ENCODE assay signal across 18 mouse cellular contexts in genomic region chr10:59665503-59666291, GRCm38 (mm10). TPM values are rescaled to one million over a fixed set of nuclear protein-coding genes. Genes with fewer than 3 reads are reported as not detected.
DNase-seq lines count a peak whose midpoint lies in the region; ATAC-seq and TF ChIP-seq lines count a peak whose summit lies in the region.
"Had no signal": no experiment of that assay in that cellular context is flagged by ENCODE, and none has a peak within 500 bp of the region (broad histone marks: within the 10 kb centered on the region; RNA-seq: fewer than 3 reads in every experiment).

No protein-coding gene starts in this region.

- no peak overlapping the region for H3K27ac ChIP-seq in embryonic facial prominence, embryonic 14.5 days (replicated peaks; ENCODE audit: low read depth, low read length)
- H3K27ac ChIP-seq in embryonic facial prominence, embryonic 10.5 days (replicated peaks) = no peak overlapping the region
- H3K27ac ChIP-seq in lung, embryonic 14.5 days (ENCODE audit: low read depth) = no peak overlapping the region
- no peak overlapping the region for H3K27ac ChIP-seq in thymus, adult 2 months (ENCODE audit: control insufficient read depth, insufficient read depth, low read length)
- H3K27ac ChIP-seq: embryonic facial prominence, embryonic 12.5 days; forebrain, embryonic 12.5 days; heart, embryonic 15.5 days; macrophage had no signal

- H3K4me1 ChIP-seq in embryonic facial prominence, embryonic 14.5 days (ENCODE audit: control insufficient read depth, insufficient read depth, low read length) = peaks cover 4% of the 10 kb centered on the region
- 0 out of 2 replicates have a peak, but pooled peaks cover 6% of the 10 kb centered on the region for H3K4me1 ChIP-seq in embryonic facial prominence, embryonic 10.5 days
- no peaks in the 10 kb centered on the region for H3K4me1 ChIP-seq in lung, embryonic 14.5 days (ENCODE audit: insufficient read depth)
- peaks cover 2% of the 10 kb centered on the region; the same call in 1 of the 2 replicates for H3K4me1 ChIP-seq in thymus, adult 2 months (replicated peaks; ENCODE audit: control insufficient read depth, insufficient read depth, low read length)
- H3K4me1 ChIP-seq: embryonic facial prominence, embryonic 12.5 days; forebrain, embryonic 12.5 days had no signal

- no peaks in the 10 kb centered on the region for H3K27me3 ChIP-seq in embryonic facial prominence, embryonic 14.5 days (replicated peaks; ENCODE audit: control insufficient read depth, insufficient read depth, low read length)
- no peaks in the 10 kb centered on the region for H3K27me3 ChIP-seq in embryonic facial prominence, embryonic 10.5 days (replicated peaks; ENCODE audit: low read depth, poor library complexity, severe bottlenecking)
- H3K27me3 ChIP-seq in lung, embryonic 14.5 days (ENCODE audit: insufficient read depth, low read length) = no peaks in the 10 kb centered on the region
- H3K27me3 ChIP-seq in thymus, adult 2 months (ENCODE audit: control insufficient read depth, insufficient read depth, low read length) = no peaks in the 10 kb centered on the region
- H3K27me3 ChIP-seq: embryonic facial prominence, embryonic 12.5 days; forebrain, embryonic 12.5 days; heart, embryonic 15.5 days had no signal

- no peak for TF ChIP-seq CTCF in lung, embryonic 14.5 days (IDR thresholded peaks at IDR 0.05; ENCODE audit: low read depth)
- TF ChIP-seq CTCF in thymus, adult 2 months (IDR thresholded peaks at IDR 0.05; ENCODE audit: borderline replicate concordance, control insufficient read depth, extremely low read depth, insufficient read depth, low read length, poor library complexity) = no peak

- WGBS in embryonic facial prominence, embryonic 14.5 days = 68% methylated on average over 13 of the region's 13 CpGs
- 82% methylated on average over 13 of the region's 13 CpGs for WGBS in embryonic facial prominence, embryonic 10.5 days
- 64% methylated on average over 13 of the region's 13 CpGs for WGBS in lung, embryonic 14.5 days
- WGBS in thymus, adult 2 months = 54% methylated on average over 13 of the region's 13 CpGs

- no peak overlapping the region for H3K4me2 ChIP-seq in embryonic facial prominence, embryonic 14.5 days (ENCODE audit: low read depth, low read length)
- H3K4me2 ChIP-seq in lung, embryonic 14.5 days = no peak overlapping the region
- H3K4me2 ChIP-seq: embryonic facial prominence, embryonic 12.5 days; forebrain, embryonic 12.5 days; heart, embryonic 15.5 days had no signal

- H3K9ac ChIP-seq in embryonic facial prominence, embryonic 14.5 days (ENCODE audit: low read depth, low read length) = no peak overlapping the region
- no peak overlapping the region for H3K9ac ChIP-seq in lung, embryonic 14.5 days
- H3K9ac ChIP-seq: embryonic facial prominence, embryonic 12.5 days; forebrain, embryonic 12.5 days; heart, embryonic 15.5 days had no signal

- ATAC-seq in embryonic facial prominence, embryonic 14.5 days (ENCODE audit: low read depth) = no peak
- ATAC-seq in lung, embryonic 14.5 days (ENCODE audit: insufficient read depth) = no peak
- ATAC-seq: hindbrain, embryonic 16.5 days had no signal

- TF ChIP-seq POLR2A in thymus, adult 2 months (IDR thresholded peaks at IDR 0.05; ENCODE audit: control insufficient read depth, extremely low read depth, insufficient read depth, low read length, poor library complexity) = no peak

- 0 out of 2 replicates have a peak, but pooled peaks cover under 1% of the 10 kb centered on the region for H3K9me3 ChIP-seq in embryonic facial prominence, embryonic 14.5 days (ENCODE audit: control insufficient read depth, low read length)
- H3K9me3 ChIP-seq in embryonic facial prominence, embryonic 10.5 days = 0 out of 2 replicates have a peak, but pooled peaks cover under 1% of the 10 kb centered on the region
- no peaks in the 10 kb centered on the region for H3K9me3 ChIP-seq in lung, embryonic 14.5 days (ENCODE audit: low read depth, low read length)
- H3K9me3 ChIP-seq: embryonic facial prominence, embryonic 12.5 days; forebrain, embryonic 12.5 days had no signal

- H3K4me3 ChIP-seq in embryonic facial prominence, embryonic 14.5 days (ENCODE audit: low read depth, low read length) = no peak overlapping the region
- no peak overlapping the region for H3K4me3 ChIP-seq in embryonic facial prominence, embryonic 10.5 days
- H3K4me3 ChIP-seq in lung, embryonic 14.5 days (ENCODE audit: low read depth, low read length) = no peak overlapping the region
- H3K4me3 ChIP-seq in thymus, adult 2 months (ENCODE audit: control insufficient read depth, insufficient read depth, low read length) = no peak overlapping the region
- H3K4me3 ChIP-seq: embryonic facial prominence, embryonic 12.5 days; forebrain, embryonic 12.5 days; heart, embryonic 15.5 days had no signal

- DNase-seq in embryonic facial prominence, embryonic 14.5 days (ENCODE audit: low spot score) = peak; percentile 46
- DNase-seq in embryonic facial prominence, embryonic 10.5 days (ENCODE audit: low spot score) = no peak
- DNase-seq in lung, embryonic 14.5 days = peak; percentile 9
- DNase-seq in lung, postnatal 10 days = no peak
- peak; percentile 21 to 28 for DNase-seq in layer of hippocampus, postnatal 14 days (ENCODE audit: low spot score in 2 of 2)
- peak; percentile 17 for DNase-seq in right cerebral cortex, postnatal 25 days
- DNase-seq in testis, postnatal 14 days (ENCODE audit: low spot score) = no peak
- no peak for DNase-seq in thymus, adult 2 months
- DNase-seq: adrenal gland, adult 2 months; gastrocnemius, postnatal 14 days; thymus, postnatal 14 days had no signal

- H3K36me3 ChIP-seq in embryonic facial prominence, embryonic 14.5 days (ENCODE audit: control insufficient read depth, insufficient read depth, low read length) = no peaks in the 10 kb centered on the region
- H3K36me3 ChIP-seq in embryonic facial prominence, embryonic 10.5 days (replicated peaks) = no peaks in the 10 kb centered on the region
- H3K36me3 ChIP-seq in lung, embryonic 14.5 days (ENCODE audit: insufficient read depth) = no peaks in the 10 kb centered on the region
- no peaks in the 10 kb centered on the region for H3K36me3 ChIP-seq in thymus, adult 2 months (ENCODE audit: control insufficient read depth, insufficient read depth, low read length)
- H3K36me3 ChIP-seq: embryonic facial prominence, embryonic 12.5 days; forebrain, embryonic 12.5 days; heart, embryonic 15.5 days had no signal

RNA-seq across cellular contexts. Expression of gene Micu1, which starts 36.6 kb away (rescaled TPM):
- polyA plus RNA-seq in embryonic facial prominence, embryonic 14.5 days (2014; fragmentation: Nextera tagmentation; extraction: Ambion mirVana) = 82.0 and 88.5 TPM in 2 replicates
- polyA plus RNA-seq in embryonic facial prominence, embryonic 10.5 days (2016; fragmentation: Nextera tagmentation; extraction: Ambion mirVana) = 47.5 and 52.7 TPM in 2 replicates
- polyA plus RNA-seq in lung, embryonic 14.5 days (2014; fragmentation: Nextera tagmentation; extraction: Ambion mirVana) = 81.0 and 83.9 TPM in 2 replicates
- total RNA-seq in layer of hippocampus, postnatal 14 days (2021) = 10 to 100 TPM; 79.9 to 96.0 TPM
- polyA plus RNA-seq in thymus, adult 2 months (2012; rRNA removed) = 53.8 and 57.5 TPM in 2 replicates

RNA-seq across cellular contexts. Expression of gene Mcu, which starts 49.2 kb away (rescaled TPM):
- 47.9 and 48.1 TPM in 2 replicates for polyA plus RNA-seq in embryonic facial prominence, embryonic 14.5 days (2014; fragmentation: Nextera tagmentation; extraction: Ambion mirVana)
- polyA plus RNA-seq in embryonic facial prominence, embryonic 10.5 days (2016; fragmentation: Nextera tagmentation; extraction: Ambion mirVana) = 17.4 and 19.4 TPM in 2 replicates
- polyA plus RNA-seq in lung, embryonic 14.5 days (2014; fragmentation: Nextera tagmentation; extraction: Ambion mirVana) = 31.7 and 32.4 TPM in 2 replicates
- 10 to 100 TPM; 57.7 to 58.3 TPM for total RNA-seq in layer of hippocampus, postnatal 14 days (2021)
- 18.2 and 23.1 TPM in 2 replicates for polyA plus RNA-seq in thymus, adult 2 months (2012; rRNA removed)

RNA-seq across cellular contexts. Expression of gene Gm10322, which starts 49.8 kb away (rescaled TPM):
- polyA plus RNA-seq in embryonic facial prominence, embryonic 14.5 days (2014; fragmentation: Nextera tagmentation; extraction: Ambion mirVana) = not detected in 2 replicates
- polyA plus RNA-seq in embryonic facial prominence, embryonic 10.5 days (2016; fragmentation: Nextera tagmentation; extraction: Ambion mirVana) = not detected in 2 replicates
- not detected in 2 replicates for polyA plus RNA-seq in lung, embryonic 14.5 days (2014; fragmentation: Nextera tagmentation; extraction: Ambion mirVana)
- not detected for total RNA-seq in layer of hippocampus, postnatal 14 days (2021)
- 1.5 TPM in 1 of 2 replicates, not detected in the other for polyA plus RNA-seq in thymus, adult 2 months (2012; rRNA removed)
- total RNA-seq: adrenal gland, adult 2 months; gastrocnemius, postnatal 14 days; liver, adult 2 months had no signal
- polyA plus RNA-seq: adrenal gland, adult 2 months; embryonic facial prominence, embryonic 12.5 days; forebrain, embryonic 12.5 days; heart, embryonic 15.5 days; hindbrain, embryonic 16.5 days; kidney, embryonic 16.5 days; liver, adult 2 months; macrophage had no signal

Comparison
In these comparisons a context has a peak if more than half of its experiments do, and no peak if none do; other contexts are left out.
1. DNase-seq: peak in embryonic facial prominence, embryonic 14.5 days (single experiment), lung, embryonic 14.5 days (single experiment), layer of hippocampus, postnatal 14 days (2 of 2) and right cerebral cortex, postnatal 25 days (single experiment); none in embryonic facial prominence, embryonic 10.5 days (single experiment), lung, postnatal 10 days (single experiment), testis, postnatal 14 days (single experiment) and thymus, adult 2 months (single experiment).